Mouse (Mus musculus): ENCODE results near the gene Gm20388.

DNA sequence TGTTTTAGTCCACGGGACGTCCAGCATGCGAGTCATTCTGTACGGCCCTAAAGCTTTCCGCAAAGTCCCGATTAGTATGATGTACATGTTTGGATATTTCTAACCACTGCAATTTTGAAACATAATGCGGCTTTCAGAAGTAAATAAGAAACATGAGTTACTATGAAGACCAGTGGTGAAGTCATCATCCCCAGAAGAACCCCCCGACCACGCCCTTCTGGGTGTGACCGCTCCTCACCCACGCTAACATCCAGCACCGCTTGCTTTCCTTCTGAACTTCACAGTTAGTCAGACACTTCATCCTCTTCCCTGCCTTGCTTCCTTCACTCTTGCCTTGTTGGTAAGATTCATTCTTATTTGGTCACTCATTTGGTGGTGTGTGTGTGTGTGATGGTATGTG lies 3738.8 kb downstream of the Gm20388 start:
- TF ChIP-seq POLR2A (IDR thresholded peaks at IDR 0.05; ENCODE audit: borderline replicate concordance, extremely low read depth, insufficient read depth, insufficient read length, poor library complexity, severe bottlenecking) (no peak), CTCF (IDR thresholded peaks at IDR 0.05; ENCODE audit: borderline replicate concordance, extremely low read depth, insufficient read depth, insufficient read length) (no peak)

All from brain, embryonic 14.5 days (tissue).